Mouse (Mus musculus): ENCODE data around the gene Sec11a. TPM values are rescaled to one million over a fixed set of nuclear protein-coding genes. Genes with fewer than 3 reads are reported as not detected.

Gene Sec11a
- polyA plus RNA-seq, 1 experiment, result 93.1 TPM

- TF ChIP-seq POLR2A (IDR thresholded peaks at IDR 0.05; ENCODE audit: low read depth, low read length) (no peak), CTCF (conservative IDR thresholded peaks at IDR 0.05; ENCODE audit: insufficient read depth, insufficient read length, low read depth, low read length) (no peak)
- H3K36me3 ChIP-seq (ENCODE audit: control insufficient read depth, insufficient read depth, low read length), result no peaks in the 10 kb centered on the region
- WGBS, result 3% methylated on average over 19 of the region's 19 CpGs
- no peaks in the 10 kb centered on the region for H3K27me3 ChIP-seq (replicated peaks; ENCODE audit: control insufficient read depth, insufficient read depth, low read length)
- no peak within 1 kb of the TSS for H3K27ac ChIP-seq (ENCODE audit: insufficient read depth, low read depth, low read length)
- peak within 1 kb of the TSS; percentile 47 for H3K4me3 ChIP-seq (ENCODE audit: insufficient read depth, low read depth, low read length)
- peaks cover 6% of the 10 kb centered on the region for H3K4me1 ChIP-seq (ENCODE audit: control insufficient read depth, insufficient read depth, low read length)
- DNase-seq, result peak; percentile 72
These were observed 42.6 kb downstream of the Sec11a start, which contains the start of gene Nmb for GRCm38 (mm10) chr7:80904921-80905515. Gene Nmb (minus strand): TSS chr7:80905076.

- 87% methylated on average over 11 of the region's 11 CpGs for WGBS
- DNase-seq, result no peak
These were observed 43.8 kb downstream of the Sec11a start for GRCm38 (mm10) chr7:80903625-80904422.

GRCm38 (mm10) chr7:80901541-80902274 is 45.9 kb downstream of the Sec11a start:
- H3K27ac ChIP-seq (ENCODE audit: insufficient read depth, low read depth, low read length), result peak overlapping the region; percentile 88
- no peak for TF ChIP-seq CTCF (conservative IDR thresholded peaks at IDR 0.05; ENCODE audit: insufficient read depth, insufficient read length, low read depth, low read length)
- no peak for TF ChIP-seq POLR2A (IDR thresholded peaks at IDR 0.05; ENCODE audit: low read depth, low read length)
- WGBS, result 18% methylated on average over 15 of the region's 15 CpGs
- H3K27me3 ChIP-seq (replicated peaks; ENCODE audit: control insufficient read depth, insufficient read depth, low read length), result no peaks in the 10 kb centered on the region
- H3K4me1 ChIP-seq (ENCODE audit: control insufficient read depth, insufficient read depth, low read length), result peaks cover 6% of the 10 kb centered on the region
- H3K4me3 ChIP-seq (ENCODE audit: insufficient read depth, low read depth, low read length), result peak overlapping the region; percentile 85
- DNase-seq, result no peak
- no peaks in the 10 kb centered on the region for H3K36me3 ChIP-seq (ENCODE audit: control insufficient read depth, insufficient read depth, low read length)

More at GRCm38 (mm10) chr7:80903625-80904422, 43.8 kb downstream of the Sec11a start:
- H3K27me3 ChIP-seq (replicated peaks; ENCODE audit: control insufficient read depth, insufficient read depth, low read length), result no peaks in the 10 kb centered on the region
- no peak overlapping the region for H3K27ac ChIP-seq (ENCODE audit: insufficient read depth, low read depth, low read length)
- TF ChIP-seq POLR2A (IDR thresholded peaks at IDR 0.05; ENCODE audit: low read depth, low read length), result no peak
- H3K4me1 ChIP-seq (ENCODE audit: control insufficient read depth, insufficient read depth, low read length), result peaks cover 6% of the 10 kb centered on the region
- no peaks in the 10 kb centered on the region for H3K36me3 ChIP-seq (ENCODE audit: control insufficient read depth, insufficient read depth, low read length)
- H3K4me3 ChIP-seq (ENCODE audit: insufficient read depth, low read depth, low read length), result no peak overlapping the region

- Histone ChIP-seq H3K4me1 (ENCODE audit: control insufficient read depth, insufficient read depth, low read length) (peaks cover 6% of the 10 kb centered on the region), H3K4me3 (ENCODE audit: insufficient read depth, low read depth, low read length) (peak within 1 kb of the TSS; percentile 85), H3K36me3 (ENCODE audit: control insufficient read depth, insufficient read depth, low read length) (no peaks in the 10 kb centered on the region), H3K27me3 (replicated peaks; ENCODE audit: control insufficient read depth, insufficient read depth, low read length) (no peaks in the 10 kb centered on the region), H3K27ac (ENCODE audit: insufficient read depth, low read depth, low read length) (peak within 1 kb of the TSS; percentile 88)
- under 1% methylated on average over 36 of the region's 36 CpGs for WGBS
- TF ChIP-seq CTCF (conservative IDR thresholded peaks at IDR 0.05; ENCODE audit: insufficient read depth, insufficient read length, low read depth, low read length), result no peak
- peak; percentile 88 for TF ChIP-seq POLR2A (IDR thresholded peaks at IDR 0.05; ENCODE audit: low read depth, low read length)
- DNase-seq, result peak; percentile 95
These were observed 46.6 kb downstream of the Sec11a start, which contains the start of gene Wdr73 for GRCm38 (mm10) chr7:80900944-80901501. Gene Wdr73 (minus strand): TSS chr7:80901269.

- Histone ChIP-seq H3K27ac (ENCODE audit: insufficient read depth, low read depth, low read length) (no peak overlapping the region), H3K4me3 (ENCODE audit: insufficient read depth, low read depth, low read length) (no peak overlapping the region), H3K4me1 (ENCODE audit: control insufficient read depth, insufficient read depth, low read length) (peaks cover 6% of the 10 kb centered on the region), H3K36me3 (ENCODE audit: control insufficient read depth, insufficient read depth, low read length) (no peaks in the 10 kb centered on the region), H3K27me3 (replicated peaks; ENCODE audit: control insufficient read depth, insufficient read depth, low read length) (no peaks in the 10 kb centered on the region)
- WGBS, result 86% methylated on average over 4 of the region's 4 CpGs
- no peak for DNase-seq
- no peak for TF ChIP-seq POLR2A (IDR thresholded peaks at IDR 0.05; ENCODE audit: low read depth, low read length)
- TF ChIP-seq CTCF (conservative IDR thresholded peaks at IDR 0.05; ENCODE audit: insufficient read depth, insufficient read length, low read depth, low read length), result no peak
These were observed 49.9 kb downstream of the Sec11a start for GRCm38 (mm10) chr7:80897721-80898120.

- WGBS, result 88% methylated on average over 7 of the region's 7 CpGs
- Histone ChIP-seq H3K27me3 (replicated peaks; ENCODE audit: control insufficient read depth, insufficient read depth, low read length) (no peaks in the 10 kb centered on the region), H3K4me1 (ENCODE audit: control insufficient read depth, insufficient read depth, low read length) (peaks cover 6% of the 10 kb centered on the region), H3K4me3 (ENCODE audit: insufficient read depth, low read depth, low read length) (no peak overlapping the region), H3K27ac (ENCODE audit: insufficient read depth, low read depth, low read length) (no peak overlapping the region), H3K36me3 (ENCODE audit: control insufficient read depth, insufficient read depth, low read length) (no peaks in the 10 kb centered on the region)
- no peak for TF ChIP-seq CTCF (conservative IDR thresholded peaks at IDR 0.05; ENCODE audit: insufficient read depth, insufficient read length, low read depth, low read length)
- no peak for TF ChIP-seq POLR2A (IDR thresholded peaks at IDR 0.05; ENCODE audit: low read depth, low read length)
- DNase-seq, result no peak
These were observed 50.4 kb downstream of the Sec11a start for GRCm38 (mm10) chr7:80897134-80897533.
